Mouse (Mus musculus): ENCODE data around the gene Thsd4. TPM values are rescaled to one million over a fixed set of nuclear protein-coding genes. Genes with fewer than 3 reads are reported as not detected.
A peak's percentile ranks its signal among the peaks of the same experiment; 100 is the strongest.

Thsd4 gene
- polyA plus RNA-seq, 1 experiment from 2014 or later, result 34.9 TPM

DNA sequence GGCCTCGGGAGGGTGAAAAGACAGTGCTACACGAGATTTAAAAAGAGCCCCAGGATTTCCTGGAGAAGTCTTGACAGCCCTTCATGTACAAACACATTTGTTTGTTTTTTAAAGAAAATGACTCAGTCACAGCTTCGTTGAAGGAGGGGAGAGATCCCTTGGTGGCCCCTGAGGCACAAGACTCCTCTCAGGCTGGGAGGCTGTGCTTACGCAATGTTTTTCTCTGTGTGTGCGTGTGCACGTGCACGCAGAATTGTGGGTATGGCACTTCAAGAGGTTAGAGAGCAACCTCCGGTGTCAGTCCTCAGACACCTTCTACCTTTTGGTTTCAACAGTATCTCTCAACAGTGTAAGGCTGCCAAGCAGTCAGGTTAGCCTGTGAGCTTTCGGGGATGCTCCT lies 153.3 kb downstream of the Thsd4 start:
- no peak for DNase-seq (ENCODE audit: low spot score)
- no peaks in the 10 kb centered on the region for H3K27me3 ChIP-seq (replicated peaks; ENCODE audit: control insufficient read depth, insufficient read depth, low read length)
- H3K4me1 ChIP-seq (replicated peaks; ENCODE audit: control insufficient read depth, insufficient read depth, low read length), result peaks cover 39% of the 10 kb centered on the region
- 0 out of 2 replicates have a peak overlapping the region, but pooled peaks have one; percentile 27 for H3K27ac ChIP-seq (ENCODE audit: low read depth)
- no peak for ATAC-seq (replicated peaks; ENCODE audit: low FRiP score, low TSS enrichment, low read depth)
- no peak overlapping the region for H3K9ac ChIP-seq (ENCODE audit: low read length)
- WGBS, result 58% methylated on average over 9 of the region's 9 CpGs
- no peaks in the 10 kb centered on the region; the same call in 1 of the 2 replicates for H3K36me3 ChIP-seq (ENCODE audit: control insufficient read depth, insufficient read depth, low read length)
- no peak overlapping the region for H3K4me3 ChIP-seq (ENCODE audit: low read depth, low read length)
- no peaks in the 10 kb centered on the region for H3K9me3 ChIP-seq (ENCODE audit: control insufficient read depth, low read length)
- H3K4me2 ChIP-seq (ENCODE audit: low read length), result no peak overlapping the region

DNA sequence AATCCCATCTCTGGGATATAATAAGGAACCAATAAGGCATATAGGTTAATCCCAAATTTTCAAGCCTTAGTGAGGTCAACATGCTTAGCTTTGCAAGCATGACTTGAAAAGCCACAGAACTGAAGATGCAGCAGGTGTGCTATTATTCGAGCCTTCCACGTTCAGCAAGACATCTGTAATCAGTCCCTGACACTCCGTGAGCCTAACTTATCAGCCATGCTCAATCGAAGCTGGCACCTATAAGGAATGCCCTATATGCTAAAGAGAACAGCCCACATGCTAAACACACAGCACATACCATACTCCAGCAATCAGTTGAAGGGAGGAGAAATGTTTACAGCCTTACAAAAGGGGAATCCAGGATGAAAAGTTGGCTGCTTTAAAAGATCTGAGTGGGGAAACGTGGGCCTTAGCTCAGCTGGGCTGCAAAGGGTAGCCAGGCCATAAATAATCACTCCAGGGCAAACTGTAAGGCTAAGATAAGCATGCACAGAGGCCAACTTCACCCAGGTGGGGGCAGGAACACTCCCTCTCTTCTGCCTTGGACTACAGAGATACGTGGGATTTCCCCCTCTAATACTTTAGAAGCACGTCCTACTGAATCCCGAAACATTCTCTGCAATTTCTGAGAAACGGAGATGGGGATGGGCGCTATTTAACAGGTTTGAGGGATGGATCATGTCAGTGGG lies 154.1 kb downstream of the Thsd4 start:
- Histone ChIP-seq H3K4me1 (replicated peaks; ENCODE audit: control insufficient read depth, insufficient read depth, low read length) (peaks cover 42% of the 10 kb centered on the region), H3K36me3 (ENCODE audit: control insufficient read depth, insufficient read depth, low read length) (no peaks in the 10 kb centered on the region; the same call in 1 of the 2 replicates), H3K27me3 (replicated peaks; ENCODE audit: control insufficient read depth, insufficient read depth, low read length) (no peaks in the 10 kb centered on the region), H3K9me3 (ENCODE audit: control insufficient read depth, low read length) (no peaks in the 10 kb centered on the region), H3K27ac (ENCODE audit: low read depth) (0 out of 2 replicates have a peak overlapping the region, but pooled peaks have one; percentile 27), H3K9ac (ENCODE audit: low read length) (no peak overlapping the region), H3K4me2 (ENCODE audit: low read length) (no peak overlapping the region), H3K4me3 (ENCODE audit: low read depth, low read length) (no peak overlapping the region)
- 52% methylated on average over 10 of the region's 10 CpGs for WGBS
- ATAC-seq (replicated peaks; ENCODE audit: low FRiP score, low TSS enrichment, low read depth), result no peak
- no peak for DNase-seq (ENCODE audit: low spot score)

DNA sequence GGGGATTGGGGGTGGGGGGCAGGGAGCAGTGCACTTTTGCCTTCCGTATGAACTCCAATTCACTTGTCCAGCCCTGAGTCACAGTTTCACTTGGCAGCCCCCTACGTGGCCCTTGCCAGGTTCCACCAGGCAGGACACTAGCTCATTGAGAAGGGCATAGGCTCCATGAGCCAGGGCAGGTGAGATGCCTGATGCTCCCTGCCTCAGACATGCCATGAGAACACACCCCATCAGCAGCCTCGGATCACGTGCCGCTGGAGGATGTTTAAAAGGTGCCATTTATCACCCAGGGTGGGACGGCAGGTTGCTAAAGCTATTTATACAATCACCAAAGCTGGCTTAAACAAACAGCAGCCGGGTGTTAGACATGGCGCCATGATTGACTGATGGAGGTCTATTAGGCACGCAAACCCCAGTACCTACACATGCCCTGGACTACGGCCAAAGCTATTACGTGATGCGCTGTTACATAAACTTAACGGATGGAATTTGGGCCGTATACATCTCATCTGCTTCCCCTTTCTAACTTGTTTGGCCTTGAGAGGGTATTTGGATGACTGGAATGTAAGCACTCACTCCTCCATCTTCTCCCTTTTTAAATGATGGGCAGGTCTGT lies 157.6 kb downstream of the Thsd4 start:
- DNase-seq (ENCODE audit: low spot score) (peak; percentile 69), ATAC-seq (replicated peaks; ENCODE audit: low FRiP score, low TSS enrichment, low read depth) (peak; percentile 68)
- Histone ChIP-seq H3K4me1 (replicated peaks; ENCODE audit: control insufficient read depth, insufficient read depth, low read length) (peaks cover 42% of the 10 kb centered on the region), H3K36me3 (ENCODE audit: control insufficient read depth, insufficient read depth, low read length) (no peaks in the 10 kb centered on the region), H3K9me3 (ENCODE audit: control insufficient read depth, low read length) (no peaks in the 10 kb centered on the region), H3K4me3 (ENCODE audit: low read depth, low read length) (no peak overlapping the region), H3K4me2 (ENCODE audit: low read length) (no peak overlapping the region), H3K27me3 (replicated peaks; ENCODE audit: control insufficient read depth, insufficient read depth, low read length) (no peaks in the 10 kb centered on the region), H3K9ac (ENCODE audit: low read length) (no peak overlapping the region), H3K27ac (ENCODE audit: low read depth) (peak overlapping the region; percentile 22; the same call in 1 of the 2 replicates)
- WGBS, result 13% methylated on average over 14 of the region's 14 CpGs

DNA sequence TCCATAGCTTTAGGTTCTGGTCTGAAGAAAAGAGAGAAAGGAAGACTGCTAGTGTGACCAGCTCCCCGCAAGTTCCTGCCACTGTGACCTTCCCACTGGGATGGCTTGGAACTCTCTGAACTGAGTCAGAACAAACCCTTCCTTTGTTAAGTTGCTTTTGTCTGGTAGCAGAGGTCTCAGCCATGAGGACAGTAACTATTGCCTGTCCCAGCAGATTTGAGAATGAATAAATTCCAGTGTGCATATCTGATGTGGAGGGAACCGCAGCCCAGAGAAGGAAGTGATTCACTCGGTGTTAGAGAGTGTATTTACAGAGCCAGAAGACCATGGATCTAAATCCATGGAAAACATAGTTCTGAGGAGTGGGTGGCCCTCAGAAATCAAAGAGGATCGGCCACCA lies 169.5 kb downstream of the Thsd4 start:
- Histone ChIP-seq H3K27me3 (replicated peaks; ENCODE audit: control insufficient read depth, insufficient read depth, low read length) (no peaks in the 10 kb centered on the region), H3K9me3 (ENCODE audit: control insufficient read depth, low read length) (no peaks in the 10 kb centered on the region), H3K27ac (ENCODE audit: low read depth) (no peak overlapping the region), H3K9ac (ENCODE audit: low read length) (no peak overlapping the region), H3K4me3 (ENCODE audit: low read depth, low read length) (no peak overlapping the region), H3K4me1 (replicated peaks; ENCODE audit: control insufficient read depth, insufficient read depth, low read length) (peaks cover 19% of the 10 kb centered on the region), H3K4me2 (ENCODE audit: low read length) (no peak overlapping the region), H3K36me3 (ENCODE audit: control insufficient read depth, insufficient read depth, low read length) (no peaks in the 10 kb centered on the region)
- ATAC-seq (replicated peaks; ENCODE audit: low FRiP score, low TSS enrichment, low read depth) (no peak), DNase-seq (ENCODE audit: low spot score) (no peak)
- WGBS, result 77% methylated on average over 4 of the region's 4 CpGs

DNA sequence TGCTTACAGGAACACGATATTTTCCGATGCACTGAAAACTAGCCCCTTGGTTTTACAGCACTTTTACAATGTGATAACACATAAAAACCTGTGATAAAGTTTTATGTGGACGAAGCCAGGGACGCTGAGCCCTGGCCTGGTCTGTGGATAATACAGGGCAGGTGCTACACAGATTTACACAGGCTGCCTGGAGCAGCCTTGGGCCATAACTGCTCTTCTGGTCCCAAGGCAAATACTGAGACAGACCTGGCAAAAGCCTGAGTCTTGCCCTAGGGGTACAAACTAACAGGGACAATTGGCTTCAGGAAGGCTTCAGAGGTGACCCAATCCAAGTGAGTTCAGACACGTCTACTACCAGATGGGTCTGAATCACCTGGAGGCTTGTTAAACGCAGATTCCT lies 170.7 kb downstream of the Thsd4 start:
- Histone ChIP-seq H3K27me3 (replicated peaks; ENCODE audit: control insufficient read depth, insufficient read depth, low read length) (no peaks in the 10 kb centered on the region), H3K9me3 (ENCODE audit: control insufficient read depth, low read length) (no peaks in the 10 kb centered on the region), H3K4me2 (ENCODE audit: low read length) (no peak overlapping the region), H3K36me3 (ENCODE audit: control insufficient read depth, insufficient read depth, low read length) (no peaks in the 10 kb centered on the region), H3K9ac (ENCODE audit: low read length) (no peak overlapping the region), H3K4me1 (replicated peaks; ENCODE audit: control insufficient read depth, insufficient read depth, low read length) (peaks cover 19% of the 10 kb centered on the region), H3K27ac (ENCODE audit: low read depth) (no peak overlapping the region), H3K4me3 (ENCODE audit: low read depth, low read length) (no peak overlapping the region)
- ATAC-seq (replicated peaks; ENCODE audit: low FRiP score, low TSS enrichment, low read depth), result no peak
- DNase-seq (ENCODE audit: low spot score), result no peak
- 69% methylated on average over 6 of the region's 6 CpGs for WGBS

DNA sequence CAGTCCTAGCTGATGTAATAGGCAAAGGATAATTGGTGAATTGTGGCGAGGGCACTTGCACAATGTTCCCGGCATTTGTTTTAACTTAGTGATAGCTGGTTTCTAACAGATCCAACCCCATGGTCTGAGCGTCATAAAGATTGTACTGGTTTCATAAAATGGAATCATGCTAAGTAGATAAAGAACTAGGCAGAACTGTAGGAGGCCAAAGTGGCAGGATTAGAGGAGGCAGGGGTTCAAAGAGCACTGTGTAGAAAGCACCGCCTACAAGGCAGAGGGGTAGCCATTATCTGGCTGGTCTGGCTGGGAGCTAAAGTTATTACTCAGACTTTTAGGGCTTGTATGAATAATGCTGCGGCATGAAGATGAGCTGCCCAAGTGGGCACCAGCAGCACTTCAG lies 185.7 kb downstream of the Thsd4 start:
- Histone ChIP-seq H3K4me1 (replicated peaks; ENCODE audit: control insufficient read depth, insufficient read depth, low read length) (no peaks in the 10 kb centered on the region), H3K36me3 (ENCODE audit: control insufficient read depth, insufficient read depth, low read length) (no peaks in the 10 kb centered on the region), H3K4me3 (ENCODE audit: low read depth, low read length) (no peak overlapping the region), H3K27ac (ENCODE audit: low read depth) (0 out of 2 replicates have a peak overlapping the region, but pooled peaks have one; percentile 14), H3K9ac (ENCODE audit: low read length) (no peak overlapping the region), H3K27me3 (replicated peaks; ENCODE audit: control insufficient read depth, insufficient read depth, low read length) (no peaks in the 10 kb centered on the region), H3K4me2 (ENCODE audit: low read length) (no peak overlapping the region), H3K9me3 (ENCODE audit: control insufficient read depth, low read length) (no peaks in the 10 kb centered on the region)
- 70% methylated on average over 5 of the region's 5 CpGs for WGBS
- DNase-seq (ENCODE audit: low spot score) (no peak), ATAC-seq (replicated peaks; ENCODE audit: low FRiP score, low TSS enrichment, low read depth) (no peak)

DNA sequence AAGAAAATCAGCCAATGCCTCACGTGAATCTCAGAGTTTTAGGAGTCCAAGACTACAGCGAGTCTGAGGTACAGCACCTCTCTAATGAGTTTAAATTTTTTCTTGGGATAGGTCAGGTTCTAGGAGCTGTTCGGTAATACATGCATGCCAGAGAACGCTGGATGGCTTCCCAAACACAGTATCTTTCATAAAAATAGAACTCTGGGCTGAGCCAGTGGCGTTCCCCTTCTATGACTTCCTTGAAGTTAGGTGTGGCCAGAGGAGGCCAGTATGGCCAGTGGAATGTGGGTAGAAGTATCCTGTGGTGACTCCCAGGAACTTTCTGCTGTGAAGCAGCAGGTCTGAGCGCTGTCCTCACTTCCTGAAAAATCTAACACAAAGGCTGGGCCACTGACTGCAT lies 186.4 kb downstream of the Thsd4 start:
- no peaks in the 10 kb centered on the region for H3K9me3 ChIP-seq (ENCODE audit: control insufficient read depth, low read length)
- H3K27ac ChIP-seq (ENCODE audit: low read depth), result 0 out of 2 replicates have a peak overlapping the region, but pooled peaks have one; percentile 14
- no peak overlapping the region for H3K4me2 ChIP-seq (ENCODE audit: low read length)
- no peaks in the 10 kb centered on the region for H3K36me3 ChIP-seq (ENCODE audit: control insufficient read depth, insufficient read depth, low read length)
- no peak for DNase-seq (ENCODE audit: low spot score)
- H3K4me3 ChIP-seq (ENCODE audit: low read depth, low read length), result no peak overlapping the region
- no peak for ATAC-seq (replicated peaks; ENCODE audit: low FRiP score, low TSS enrichment, low read depth)
- no peaks in the 10 kb centered on the region for H3K27me3 ChIP-seq (replicated peaks; ENCODE audit: control insufficient read depth, insufficient read depth, low read length)
- H3K9ac ChIP-seq (ENCODE audit: low read length), result no peak overlapping the region
- WGBS, result 87% methylated on average over 6 of the region's 6 CpGs
- H3K4me1 ChIP-seq (replicated peaks; ENCODE audit: control insufficient read depth, insufficient read depth, low read length), result no peaks in the 10 kb centered on the region

DNA sequence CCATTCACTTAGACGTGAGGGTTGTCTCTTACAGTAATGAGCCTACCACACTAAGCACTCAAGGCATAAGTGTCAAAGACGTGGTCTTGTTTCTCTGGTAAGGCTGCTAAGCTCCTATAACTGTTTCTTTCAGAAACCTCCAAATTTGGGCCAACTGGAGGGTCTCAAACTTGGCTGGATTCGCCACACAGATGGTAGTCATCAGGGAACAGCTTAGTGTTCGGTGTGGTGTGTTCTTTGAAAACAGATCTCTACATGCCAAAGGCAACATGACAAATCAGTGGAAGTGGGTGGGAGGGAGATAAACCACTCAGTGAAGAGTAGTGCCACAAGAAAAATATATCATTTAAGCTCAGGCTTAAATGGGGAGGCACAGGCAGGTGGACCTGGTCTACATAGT lies 191.9 kb downstream of the Thsd4 start:
- DNase-seq (ENCODE audit: low spot score) (no peak), ATAC-seq (replicated peaks; ENCODE audit: low FRiP score, low TSS enrichment, low read depth) (no peak)
- Histone ChIP-seq H3K27ac (ENCODE audit: low read depth) (no peak overlapping the region), H3K4me2 (ENCODE audit: low read length) (no peak overlapping the region), H3K9me3 (ENCODE audit: control insufficient read depth, low read length) (no peaks in the 10 kb centered on the region), H3K9ac (ENCODE audit: low read length) (no peak overlapping the region), H3K4me1 (replicated peaks; ENCODE audit: control insufficient read depth, insufficient read depth, low read length) (0 out of 2 replicates have a peak, but pooled peaks cover 2% of the 10 kb centered on the region), H3K4me3 (ENCODE audit: low read depth, low read length) (no peak overlapping the region), H3K36me3 (ENCODE audit: control insufficient read depth, insufficient read depth, low read length) (no peaks in the 10 kb centered on the region), H3K27me3 (replicated peaks; ENCODE audit: control insufficient read depth, insufficient read depth, low read length) (no peaks in the 10 kb centered on the region)
- WGBS, result 76% methylated on average over 4 of the region's 4 CpGs

DNA sequence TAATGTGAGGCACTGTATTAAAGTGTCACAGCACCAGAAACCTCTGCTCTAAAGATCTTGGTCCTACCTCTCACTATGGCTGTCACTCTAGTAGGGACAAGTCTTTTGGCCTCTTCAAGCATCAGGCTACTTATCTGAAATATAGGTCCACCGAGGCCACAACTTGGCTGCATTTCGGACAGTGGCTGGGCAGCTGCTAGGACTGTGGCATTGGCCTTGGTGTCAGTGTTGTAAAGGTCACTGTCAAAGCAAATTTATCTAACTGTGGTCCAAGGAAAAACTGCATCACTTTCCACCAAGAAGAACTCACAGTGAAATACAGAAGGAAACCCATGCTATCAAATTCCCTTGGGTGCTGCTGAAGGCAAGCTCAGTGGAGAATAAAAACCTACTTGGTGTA lies 197.1 kb downstream of the Thsd4 start:
- H3K4me2 ChIP-seq (ENCODE audit: low read length), result no peak overlapping the region
- H3K27ac ChIP-seq (ENCODE audit: low read depth), result no peak overlapping the region
- DNase-seq (ENCODE audit: low spot score) (no peak), ATAC-seq (replicated peaks; ENCODE audit: low FRiP score, low TSS enrichment, low read depth) (no peak)
- 87% methylated on average over 2 of the region's 2 CpGs for WGBS
- no peak overlapping the region for H3K4me3 ChIP-seq (ENCODE audit: low read depth, low read length)
- no peaks in the 10 kb centered on the region for H3K36me3 ChIP-seq (ENCODE audit: control insufficient read depth, insufficient read depth, low read length)
- no peaks in the 10 kb centered on the region for H3K27me3 ChIP-seq (replicated peaks; ENCODE audit: control insufficient read depth, insufficient read depth, low read length)
- H3K4me1 ChIP-seq (replicated peaks; ENCODE audit: control insufficient read depth, insufficient read depth, low read length), result peaks cover 13% of the 10 kb centered on the region; the same call in 1 of the 2 replicates
- H3K9me3 ChIP-seq (ENCODE audit: control insufficient read depth, low read length), result no peaks in the 10 kb centered on the region
- H3K9ac ChIP-seq (ENCODE audit: low read length), result no peak overlapping the region
